Mouse (Mus musculus): ENCODE results near the gene Ksr2. TPM values are rescaled to one million over a fixed set of nuclear protein-coding genes. Genes with fewer than 3 reads are reported as not detected.

The Ksr2 gene
- polyA plus RNA-seq, 1 experiment from 2014 or later: 0.35 TPM

- H3K4me2 ChIP-seq (ENCODE audit: low read depth, low read length): no peak overlapping the region
- ATAC-seq (replicated peaks; ENCODE audit: insufficient number of reproducible peaks, low FRiP score, low TSS enrichment, low read depth) (no peak), DNase-seq (ENCODE audit: low spot score) (no peak)
- no peaks in the 10 kb centered on the region for H3K4me1 ChIP-seq (ENCODE audit: control insufficient read depth, insufficient read depth, low read length)
- no peaks in the 10 kb centered on the region for H3K36me3 ChIP-seq (replicated peaks; ENCODE audit: control insufficient read depth, insufficient read depth, low read depth, low read length)
- H3K27me3 ChIP-seq (ENCODE audit: control insufficient read depth, insufficient read depth, low read length): no peaks in the 10 kb centered on the region
- H3K9me3 ChIP-seq (replicated peaks; ENCODE audit: control insufficient read depth, low read length): no peaks in the 10 kb centered on the region
- H3K27ac ChIP-seq (replicated peaks; ENCODE audit: low read depth, low read length): no peak overlapping the region
- H3K4me3 ChIP-seq (ENCODE audit: low read depth, low read length): no peak overlapping the region
- 76% methylated on average over 6 of the region's 6 CpGs for WGBS
- no peak overlapping the region for H3K9ac ChIP-seq (replicated peaks; ENCODE audit: low read length)
These were observed 155.5 kb downstream of the Ksr2 start for GRCm38 (mm10) chr5:117569190-117569795.

GRCm38 (mm10) chr5:117572428-117572827, 158.6 kb downstream of the Ksr2 start:
- no peaks in the 10 kb centered on the region for H3K9me3 ChIP-seq (replicated peaks; ENCODE audit: control insufficient read depth, low read length)
- WGBS: 89% methylated on average over 14 of the region's 14 CpGs
- no peak overlapping the region for H3K4me2 ChIP-seq (ENCODE audit: low read depth, low read length)
- DNase-seq (ENCODE audit: low spot score) (no peak), ATAC-seq (replicated peaks; ENCODE audit: insufficient number of reproducible peaks, low FRiP score, low TSS enrichment, low read depth) (no peak)
- H3K4me1 ChIP-seq (ENCODE audit: control insufficient read depth, insufficient read depth, low read length): no peaks in the 10 kb centered on the region
- H3K27me3 ChIP-seq (ENCODE audit: control insufficient read depth, insufficient read depth, low read length): no peaks in the 10 kb centered on the region
- H3K36me3 ChIP-seq (replicated peaks; ENCODE audit: control insufficient read depth, insufficient read depth, low read depth, low read length): no peaks in the 10 kb centered on the region
- no peak overlapping the region for H3K9ac ChIP-seq (replicated peaks; ENCODE audit: low read length)
- no peak overlapping the region for H3K27ac ChIP-seq (replicated peaks; ENCODE audit: low read depth, low read length)
- H3K4me3 ChIP-seq (ENCODE audit: low read depth, low read length): no peak overlapping the region

- Histone ChIP-seq H3K9me3 (replicated peaks; ENCODE audit: control insufficient read depth, low read length) (no peaks in the 10 kb centered on the region), H3K36me3 (replicated peaks; ENCODE audit: control insufficient read depth, insufficient read depth, low read depth, low read length) (no peaks in the 10 kb centered on the region), H3K27me3 (ENCODE audit: control insufficient read depth, insufficient read depth, low read length) (no peaks in the 10 kb centered on the region), H3K9ac (replicated peaks; ENCODE audit: low read length) (no peak overlapping the region), H3K4me2 (ENCODE audit: low read depth, low read length) (no peak overlapping the region), H3K4me3 (ENCODE audit: low read depth, low read length) (no peak overlapping the region), H3K4me1 (ENCODE audit: control insufficient read depth, insufficient read depth, low read length) (no peaks in the 10 kb centered on the region), H3K27ac (replicated peaks; ENCODE audit: low read depth, low read length) (no peak overlapping the region)
- 83% methylated on average over 7 of the region's 7 CpGs for WGBS
- DNase-seq (ENCODE audit: low spot score) (no peak), ATAC-seq (replicated peaks; ENCODE audit: insufficient number of reproducible peaks, low FRiP score, low TSS enrichment, low read depth) (no peak)
These were observed 161.1 kb downstream of the Ksr2 start for GRCm38 (mm10) chr5:117574894-117575293.

- Histone ChIP-seq H3K4me2 (ENCODE audit: low read depth, low read length) (no peak overlapping the region), H3K4me1 (ENCODE audit: control insufficient read depth, insufficient read depth, low read length) (no peaks in the 10 kb centered on the region), H3K27ac (replicated peaks; ENCODE audit: low read depth, low read length) (no peak overlapping the region), H3K9ac (replicated peaks; ENCODE audit: low read length) (no peak overlapping the region), H3K9me3 (replicated peaks; ENCODE audit: control insufficient read depth, low read length) (no peaks in the 10 kb centered on the region), H3K4me3 (ENCODE audit: low read depth, low read length) (no peak overlapping the region), H3K36me3 (replicated peaks; ENCODE audit: control insufficient read depth, insufficient read depth, low read depth, low read length) (no peaks in the 10 kb centered on the region), H3K27me3 (ENCODE audit: control insufficient read depth, insufficient read depth, low read length) (no peaks in the 10 kb centered on the region)
- ATAC-seq (replicated peaks; ENCODE audit: insufficient number of reproducible peaks, low FRiP score, low TSS enrichment, low read depth) (no peak), DNase-seq (ENCODE audit: low spot score) (no peak)
- WGBS: 86% methylated on average over 5 of the region's 5 CpGs
These were observed 163.8 kb downstream of the Ksr2 start for GRCm38 (mm10) chr5:117577598-117577997.

GRCm38 (mm10) chr5:117581711-117582110, 167.9 kb downstream of the Ksr2 start:
- WGBS: 87% methylated on average over 3 of the region's 3 CpGs
- no peaks in the 10 kb centered on the region for H3K27me3 ChIP-seq (ENCODE audit: control insufficient read depth, insufficient read depth, low read length)
- no peak for DNase-seq (ENCODE audit: low spot score)
- H3K4me2 ChIP-seq (ENCODE audit: low read depth, low read length): no peak overlapping the region
- no peaks in the 10 kb centered on the region for H3K36me3 ChIP-seq (replicated peaks; ENCODE audit: control insufficient read depth, insufficient read depth, low read depth, low read length)
- H3K4me3 ChIP-seq (ENCODE audit: low read depth, low read length): no peak overlapping the region
- ATAC-seq (replicated peaks; ENCODE audit: insufficient number of reproducible peaks, low FRiP score, low TSS enrichment, low read depth): no peak
- H3K27ac ChIP-seq (replicated peaks; ENCODE audit: low read depth, low read length): no peak overlapping the region
- no peaks in the 10 kb centered on the region for H3K9me3 ChIP-seq (replicated peaks; ENCODE audit: control insufficient read depth, low read length)
- H3K4me1 ChIP-seq (ENCODE audit: control insufficient read depth, insufficient read depth, low read length): no peaks in the 10 kb centered on the region
- H3K9ac ChIP-seq (replicated peaks; ENCODE audit: low read length): no peak overlapping the region

- Histone ChIP-seq H3K27ac (replicated peaks; ENCODE audit: low read depth, low read length) (no peak overlapping the region), H3K36me3 (replicated peaks; ENCODE audit: control insufficient read depth, insufficient read depth, low read depth, low read length) (no peaks in the 10 kb centered on the region), H3K9me3 (replicated peaks; ENCODE audit: control insufficient read depth, low read length) (no peaks in the 10 kb centered on the region), H3K4me2 (ENCODE audit: low read depth, low read length) (no peak overlapping the region), H3K9ac (replicated peaks; ENCODE audit: low read length) (no peak overlapping the region), H3K4me3 (ENCODE audit: low read depth, low read length) (no peak overlapping the region), H3K4me1 (ENCODE audit: control insufficient read depth, insufficient read depth, low read length) (no peaks in the 10 kb centered on the region), H3K27me3 (ENCODE audit: control insufficient read depth, insufficient read depth, low read length) (no peaks in the 10 kb centered on the region)
- no peak for ATAC-seq (replicated peaks; ENCODE audit: insufficient number of reproducible peaks, low FRiP score, low TSS enrichment, low read depth)
- DNase-seq (ENCODE audit: low spot score): no peak
- WGBS: 74% methylated on average over 1 of the region's 1 CpGs
These were observed 170.6 kb downstream of the Ksr2 start for GRCm38 (mm10) chr5:117584428-117584827.

- Histone ChIP-seq H3K27ac (replicated peaks; ENCODE audit: low read depth, low read length) (no peak overlapping the region), H3K4me1 (ENCODE audit: control insufficient read depth, insufficient read depth, low read length) (no peaks in the 10 kb centered on the region), H3K27me3 (ENCODE audit: control insufficient read depth, insufficient read depth, low read length) (no peaks in the 10 kb centered on the region), H3K9me3 (replicated peaks; ENCODE audit: control insufficient read depth, low read length) (no peaks in the 10 kb centered on the region), H3K9ac (replicated peaks; ENCODE audit: low read length) (no peak overlapping the region), H3K36me3 (replicated peaks; ENCODE audit: control insufficient read depth, insufficient read depth, low read depth, low read length) (no peaks in the 10 kb centered on the region), H3K4me3 (ENCODE audit: low read depth, low read length) (no peak overlapping the region), H3K4me2 (ENCODE audit: low read depth, low read length) (no peak overlapping the region)
- no peak for DNase-seq (ENCODE audit: low spot score)
- no peak for ATAC-seq (replicated peaks; ENCODE audit: insufficient number of reproducible peaks, low FRiP score, low TSS enrichment, low read depth)
- WGBS: 65% methylated on average over 6 of the region's 6 CpGs
These were observed 175.5 kb downstream of the Ksr2 start for GRCm38 (mm10) chr5:117589266-117589665.

- no peaks in the 10 kb centered on the region for H3K9me3 ChIP-seq (replicated peaks; ENCODE audit: control insufficient read depth, low read length)
- H3K27me3 ChIP-seq (ENCODE audit: control insufficient read depth, insufficient read depth, low read length): no peaks in the 10 kb centered on the region
- no peaks in the 10 kb centered on the region for H3K36me3 ChIP-seq (replicated peaks; ENCODE audit: control insufficient read depth, insufficient read depth, low read depth, low read length)
- no peak for ATAC-seq (replicated peaks; ENCODE audit: insufficient number of reproducible peaks, low FRiP score, low TSS enrichment, low read depth)
- H3K4me2 ChIP-seq (ENCODE audit: low read depth, low read length): no peak overlapping the region
- H3K27ac ChIP-seq (replicated peaks; ENCODE audit: low read depth, low read length): no peak overlapping the region
- H3K9ac ChIP-seq (replicated peaks; ENCODE audit: low read length): no peak overlapping the region
- H3K4me1 ChIP-seq (ENCODE audit: control insufficient read depth, insufficient read depth, low read length): no peaks in the 10 kb centered on the region
- no peak for DNase-seq (ENCODE audit: low spot score)
- H3K4me3 ChIP-seq (ENCODE audit: low read depth, low read length): no peak overlapping the region
- whole genome bisulfite sequencing: 70% methylated on average over 19 of the region's 19 CpGs
These were observed 179.5 kb downstream of the Ksr2 start for GRCm38 (mm10) chr5:117593273-117593672.

Data from embryonic facial prominence, embryonic 11.5 days (tissue).